Mouse (Mus musculus): ENCODE measurements around the gene Tbxas1.

The Tbxas1 gene

DNA sequence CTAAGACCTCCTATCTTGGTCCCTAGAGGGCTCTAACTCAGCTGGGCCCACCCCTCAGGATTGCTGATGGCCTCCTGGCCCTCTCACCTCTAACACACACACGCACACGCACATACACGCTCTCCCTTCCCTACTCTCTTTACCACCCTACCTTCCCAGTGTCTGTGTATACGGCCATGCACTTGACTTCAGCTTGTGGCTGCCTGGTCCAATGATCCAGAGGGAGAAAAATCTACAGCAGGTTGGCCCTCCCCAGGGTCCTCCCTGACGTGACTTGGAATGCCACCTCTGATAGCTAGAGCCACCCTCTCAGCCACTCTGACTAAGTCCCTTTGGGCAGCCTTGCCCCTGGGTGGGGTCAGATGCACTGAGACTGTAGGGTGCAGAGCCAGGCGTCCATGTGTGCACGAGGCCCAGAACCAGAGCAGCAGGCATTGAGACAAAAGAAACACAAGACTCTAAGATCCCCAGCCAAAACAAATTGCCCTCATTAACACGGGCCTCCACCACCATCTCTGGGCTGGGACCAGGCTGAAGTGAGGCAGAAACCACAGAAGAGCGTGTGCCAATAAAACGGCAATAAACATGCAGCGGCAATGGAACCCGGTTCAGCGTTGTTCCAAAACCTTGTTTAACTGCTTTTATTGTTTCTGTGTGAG lies 179.1 kb downstream of the Tbxas1 start:
- no peak for DNase-seq (ENCODE audit: low spot score)

DNA sequence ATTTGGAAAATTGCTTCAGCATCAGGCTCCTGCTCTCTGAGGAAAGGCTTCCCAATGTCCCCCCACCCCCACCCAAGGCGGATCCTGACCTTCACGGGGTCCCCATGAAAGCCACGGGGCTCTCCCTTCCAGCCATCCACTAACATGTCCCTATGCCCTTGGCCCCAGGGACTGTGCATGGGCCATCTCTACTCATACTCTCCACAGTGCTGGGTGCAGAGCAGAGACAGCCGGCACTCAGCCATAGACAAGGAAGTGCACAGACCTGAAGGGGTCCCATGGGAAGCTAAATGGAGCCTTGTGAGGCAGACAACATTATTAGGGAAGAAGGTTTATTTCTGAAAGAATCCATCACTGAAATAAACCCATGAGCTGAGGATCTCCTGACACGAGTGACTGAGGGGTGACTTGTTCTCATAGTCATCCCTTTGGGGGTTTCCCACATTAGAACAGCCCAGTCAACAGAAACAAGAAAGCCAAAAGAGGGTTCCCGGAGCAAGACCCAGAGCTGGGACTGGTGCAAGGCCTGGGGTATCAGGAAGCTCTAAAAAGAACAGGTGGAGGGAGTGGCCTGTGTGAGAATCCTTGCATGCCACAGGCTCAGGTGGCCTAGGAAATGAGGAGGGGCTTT lies 179.8 kb downstream of the Tbxas1 start:
- DNase-seq (ENCODE audit: low spot score) = no peak

DNA sequence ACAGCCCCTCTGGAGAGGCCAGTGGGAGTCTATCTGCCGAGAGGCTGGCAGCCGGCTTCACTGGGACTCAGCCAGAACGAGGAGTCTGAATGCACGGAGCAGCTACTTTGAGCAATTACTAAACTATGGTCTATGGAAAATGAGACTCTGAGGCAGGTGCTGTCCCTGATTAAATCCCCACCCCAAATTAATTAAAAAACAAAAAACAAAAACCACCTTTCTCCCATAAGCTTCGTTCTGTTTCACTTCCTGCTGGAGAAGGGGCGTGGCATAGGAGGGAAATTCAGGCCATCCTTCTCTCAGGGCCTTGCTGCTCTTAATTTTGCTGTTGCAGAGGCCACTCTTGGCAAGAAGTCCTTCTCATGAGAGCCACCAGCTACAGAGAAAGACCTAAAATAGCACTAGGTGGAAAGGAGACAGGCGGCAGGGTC lies 180.6 kb downstream of the Tbxas1 start:
- DNase-seq (ENCODE audit: low spot score) = no peak

DNA sequence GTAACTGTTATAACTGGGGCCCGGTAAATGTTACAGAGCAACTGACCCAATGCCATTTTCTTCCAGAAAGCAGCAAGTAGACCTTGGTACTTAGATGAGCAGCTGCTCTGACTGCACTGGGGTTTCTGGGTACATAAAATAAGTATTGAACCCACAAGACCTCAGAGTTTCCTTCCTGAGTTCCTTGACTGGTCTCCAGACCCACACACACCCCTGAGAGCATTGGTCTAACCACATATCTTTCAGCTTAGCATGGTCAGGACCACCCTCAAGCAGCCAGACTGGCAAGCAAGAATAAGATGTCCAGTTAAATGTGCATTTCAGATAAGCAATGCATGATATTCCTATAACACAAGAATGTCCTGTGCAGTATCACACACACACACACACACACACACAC lies 182.0 kb downstream of the Tbxas1 start:
- no peak for DNase-seq (ENCODE audit: low spot score)

DNA sequence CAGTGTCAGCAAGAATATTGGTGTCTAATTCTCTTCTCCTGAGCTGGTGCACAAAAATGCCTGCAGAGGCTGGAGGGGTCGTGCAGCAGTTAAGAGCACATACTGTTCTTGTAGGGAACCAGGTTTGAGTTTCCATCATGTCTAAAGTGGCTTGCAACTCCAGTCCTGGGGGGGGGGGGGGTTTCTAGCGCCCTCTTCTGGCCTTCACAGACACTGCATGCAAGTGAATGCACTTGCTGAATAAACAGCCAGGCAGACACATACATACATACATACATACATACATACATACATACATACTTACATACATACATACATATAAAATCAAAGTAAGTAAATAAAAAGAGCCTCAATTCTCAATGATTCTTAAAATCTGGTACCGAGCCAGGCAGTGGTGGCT lies 183.2 kb downstream of the Tbxas1 start:
- no peak for DNase-seq (ENCODE audit: low spot score)

DNA sequence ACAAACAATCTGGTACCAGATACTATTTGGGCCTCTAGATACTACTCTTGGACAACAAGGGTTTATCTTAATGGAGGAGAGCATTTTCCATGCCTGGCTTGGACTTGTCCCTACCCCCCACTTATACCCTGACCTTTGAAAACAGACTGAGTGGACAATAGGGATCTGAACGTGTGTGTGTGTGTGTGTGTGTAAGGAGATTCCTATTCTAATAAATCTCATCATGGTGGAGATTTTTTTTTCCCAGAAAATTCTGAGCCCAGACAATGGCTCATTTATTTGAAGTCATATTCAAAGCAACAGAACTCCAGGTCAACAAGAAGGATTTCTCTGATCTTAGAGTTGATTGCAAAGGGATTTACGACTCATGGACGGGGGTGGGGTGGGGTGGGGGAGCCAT lies 183.7 kb downstream of the Tbxas1 start:
- DNase-seq (ENCODE audit: low spot score) = no peak

DNA sequence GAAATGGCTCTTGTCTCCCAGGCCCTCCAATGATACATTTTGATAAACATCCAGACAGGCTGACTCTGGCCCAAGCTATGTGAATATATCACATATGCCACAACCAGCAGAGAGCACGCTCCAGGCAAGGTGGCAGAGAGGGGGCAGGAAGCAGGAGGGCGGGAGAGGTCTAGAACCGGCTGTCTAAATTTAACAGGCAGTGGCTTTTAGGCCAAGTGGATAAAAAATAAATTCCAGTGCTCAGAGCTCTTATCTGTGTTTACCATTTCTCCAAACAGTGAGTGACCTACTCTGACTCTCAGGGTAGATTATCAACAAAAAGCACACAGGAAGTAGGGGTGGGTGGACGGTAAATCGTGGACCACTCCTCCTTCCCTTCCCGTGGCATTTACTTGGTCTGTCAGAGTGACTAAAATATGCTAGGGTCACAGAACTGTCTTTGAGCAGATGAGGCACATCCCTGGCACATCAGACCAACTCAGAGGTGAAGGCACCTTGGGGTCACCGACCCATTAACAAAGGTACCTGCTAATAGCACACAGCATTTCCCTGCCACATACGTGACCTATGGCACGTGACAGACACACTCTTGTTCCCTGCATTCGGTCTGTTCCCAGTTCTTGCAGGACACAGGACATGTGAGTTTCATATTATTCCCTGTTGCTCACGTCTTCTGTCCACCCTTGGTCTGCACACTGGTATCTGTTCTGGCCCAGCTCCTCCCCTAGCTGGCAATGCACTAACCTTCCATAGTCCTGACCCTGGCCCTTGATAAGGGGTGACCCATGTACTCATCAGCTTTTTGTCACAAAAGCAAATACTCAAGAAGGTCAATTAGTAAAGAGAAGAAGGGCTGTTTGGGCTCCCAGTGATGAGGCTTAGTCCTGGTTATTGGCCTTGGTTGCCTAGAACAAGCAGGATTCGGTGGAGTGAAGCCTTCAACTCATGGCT lies 184.6 kb downstream of the Tbxas1 start:
- DNase-seq (ENCODE audit: low spot score) = no peak

DNA sequence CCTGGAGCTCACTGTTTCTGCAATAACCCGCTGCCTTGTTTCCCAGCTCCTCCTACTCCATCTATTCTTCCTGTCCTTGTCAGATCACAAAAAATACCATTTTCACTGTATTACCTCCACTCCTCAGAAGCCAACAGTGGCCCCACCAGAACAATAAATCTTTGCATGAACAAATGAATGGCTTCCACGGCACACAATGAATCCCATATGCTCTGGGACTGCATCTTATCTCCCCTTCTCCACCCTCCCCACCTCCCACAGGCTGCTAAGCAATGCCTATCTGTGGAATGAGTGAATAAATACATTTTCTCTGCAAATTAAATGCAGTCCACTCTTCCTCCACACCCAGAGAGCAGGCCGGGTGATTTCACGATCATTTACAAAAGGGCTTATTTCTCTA lies 186.0 kb downstream of the Tbxas1 start:
- no peak for DNase-seq (ENCODE audit: low spot score)

DNA sequence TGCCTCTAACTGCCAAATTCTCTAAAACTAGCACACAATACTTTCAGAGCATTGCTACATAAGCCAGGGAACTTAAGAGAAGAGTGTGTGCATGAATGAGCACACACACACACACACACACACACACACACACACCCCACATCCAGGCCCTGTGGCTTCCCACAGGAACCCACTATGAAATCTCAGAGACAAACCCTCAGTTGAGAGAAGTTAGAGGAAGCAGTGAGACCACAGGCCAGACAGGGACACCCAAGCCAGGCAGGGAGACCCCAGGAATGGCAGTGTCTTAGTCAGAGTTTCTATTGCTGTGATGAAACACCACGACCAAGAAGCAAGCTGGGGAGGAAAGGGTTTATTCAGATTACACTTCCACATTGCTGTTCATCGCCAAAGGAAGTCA lies 188.3 kb downstream of the Tbxas1 start:
- no peak for DNase-seq (ENCODE audit: low spot score)

DNA sequence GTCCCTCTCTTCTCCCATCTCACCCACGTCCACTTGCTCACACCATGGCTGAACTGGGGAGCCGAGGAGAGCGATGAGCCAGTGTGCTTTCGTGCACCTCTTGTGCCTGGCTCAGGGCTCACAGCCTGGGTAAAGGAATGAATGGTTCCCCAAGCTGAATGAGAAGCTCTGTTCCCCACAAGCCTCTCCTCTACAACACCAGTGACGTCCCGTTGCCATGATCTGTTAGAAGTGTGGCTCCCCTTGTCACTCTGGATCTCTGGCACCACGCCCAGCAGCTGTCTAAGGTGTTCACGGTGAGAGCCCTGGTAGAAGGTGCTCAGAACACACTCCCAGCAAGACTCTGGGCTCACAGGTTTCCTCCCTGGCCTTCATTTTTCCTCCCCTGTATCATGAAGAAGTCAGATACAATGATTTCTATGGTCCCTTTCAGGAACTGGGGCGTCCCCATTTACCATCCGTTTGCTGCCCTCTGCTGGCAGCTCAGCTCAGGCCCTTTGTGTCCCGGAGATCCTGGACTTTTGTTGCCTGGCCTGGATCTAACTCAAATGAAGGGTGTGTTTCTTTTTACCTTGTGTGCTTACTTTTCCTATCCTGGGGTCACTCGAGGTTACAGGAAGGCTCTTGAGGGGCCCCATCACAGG lies 191.9 kb downstream of the Tbxas1 start:
- DNase-seq (ENCODE audit: low spot score) = peak; percentile 43

DNA sequence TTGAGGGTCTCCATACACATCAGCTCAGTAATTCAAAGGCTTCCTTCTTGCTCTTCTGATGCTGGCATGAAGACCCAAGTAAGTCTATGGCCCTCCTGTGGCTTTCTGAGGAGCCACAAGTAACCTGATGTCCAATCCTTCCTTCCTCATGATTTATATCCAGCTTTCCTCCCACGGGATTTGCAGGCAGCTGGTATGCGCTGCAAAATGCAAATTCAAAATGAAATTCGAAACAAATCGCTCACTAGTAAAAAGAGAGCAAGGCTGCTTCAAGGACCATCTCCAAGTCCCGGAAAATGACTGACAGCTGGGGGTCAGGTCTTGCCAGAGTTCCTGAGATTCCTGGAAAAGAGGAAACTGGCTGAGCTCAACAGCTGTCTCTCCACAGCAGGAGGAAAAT lies 197.5 kb downstream of the Tbxas1 start:
- DNase-seq (ENCODE audit: low spot score) = no peak

DNA sequence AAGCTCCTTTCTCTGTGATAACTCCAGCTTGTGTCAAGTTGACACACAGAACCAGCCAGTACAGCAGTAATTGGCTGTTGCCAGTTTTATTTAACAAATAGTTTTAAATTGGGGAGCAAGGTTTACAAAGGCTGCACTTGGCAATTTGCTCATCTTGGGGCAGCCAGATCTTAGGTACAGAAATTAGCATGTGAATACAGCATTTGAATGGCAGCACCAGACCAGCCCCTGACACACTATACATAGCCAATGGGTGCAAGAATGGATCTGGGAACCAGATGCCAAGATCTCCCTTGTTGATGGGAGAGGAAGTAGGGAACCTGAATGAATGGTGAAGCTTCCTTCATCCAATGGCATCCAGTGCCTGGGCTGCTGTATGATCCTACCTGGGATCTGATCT lies 199.0 kb downstream of the Tbxas1 start:
- no peak for DNase-seq (ENCODE audit: low spot score)

DNA sequence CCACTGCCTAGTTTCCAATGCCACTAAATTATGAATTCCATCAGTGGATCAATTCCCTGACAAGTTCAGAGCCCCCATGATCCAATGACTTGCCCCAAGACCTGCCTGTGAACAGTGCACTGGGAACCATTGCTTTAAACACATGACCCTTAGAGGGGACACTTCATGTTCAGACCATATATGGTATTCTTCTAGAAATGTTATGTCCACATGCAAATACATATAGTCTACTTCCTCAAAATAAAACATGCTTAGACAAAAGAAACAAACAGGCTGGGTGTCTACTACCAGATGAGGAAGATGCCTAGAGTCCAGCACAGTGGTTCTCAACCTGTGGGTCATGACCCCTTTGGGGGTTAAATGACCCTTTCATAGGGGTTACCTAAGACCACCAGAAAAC lies 201.3 kb downstream of the Tbxas1 start:
- DNase-seq (ENCODE audit: low spot score) = no peak

DNA sequence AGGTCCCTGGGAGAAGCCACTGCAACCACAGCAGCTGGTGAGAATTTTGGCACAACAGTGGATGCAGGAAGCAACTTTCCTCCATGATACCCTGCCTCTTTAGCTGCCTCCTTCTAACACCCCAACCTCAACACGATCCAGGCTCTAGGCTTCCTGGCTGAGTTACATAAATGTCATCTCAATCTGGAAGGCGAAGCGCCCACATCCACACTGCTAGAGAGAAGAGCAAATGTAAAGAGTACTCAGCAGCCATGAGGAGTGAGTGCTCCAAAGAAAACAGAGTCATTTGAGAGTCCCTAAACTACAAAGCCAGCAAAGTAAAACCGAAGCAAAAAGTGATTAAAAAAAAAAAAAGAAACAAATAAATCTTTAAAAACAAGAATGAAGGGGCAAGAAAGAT lies 229.4 kb downstream of the Tbxas1 start:
- DNase-seq (ENCODE audit: low spot score) = no peak

DNA sequence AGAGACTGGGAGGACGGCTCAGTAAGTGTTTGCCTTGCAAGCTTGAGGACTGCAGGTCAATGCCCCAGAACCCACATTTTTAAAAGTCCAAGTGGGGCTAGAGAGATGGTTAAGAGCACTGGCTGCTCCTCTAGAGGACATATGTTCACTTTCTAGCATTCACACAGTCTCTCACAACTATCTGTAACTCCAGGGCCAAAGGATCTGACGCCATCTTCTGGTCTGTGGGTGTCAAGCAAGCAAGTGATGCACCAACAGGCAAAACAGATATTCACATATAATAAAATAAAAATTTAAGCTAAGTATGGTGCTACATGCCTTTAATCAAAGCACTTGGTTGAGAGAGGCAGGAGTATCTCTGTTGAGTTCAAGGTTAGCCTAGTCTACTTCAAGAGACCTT lies 231.6 kb downstream of the Tbxas1 start:
- no peak for DNase-seq (ENCODE audit: low spot score)

DNA sequence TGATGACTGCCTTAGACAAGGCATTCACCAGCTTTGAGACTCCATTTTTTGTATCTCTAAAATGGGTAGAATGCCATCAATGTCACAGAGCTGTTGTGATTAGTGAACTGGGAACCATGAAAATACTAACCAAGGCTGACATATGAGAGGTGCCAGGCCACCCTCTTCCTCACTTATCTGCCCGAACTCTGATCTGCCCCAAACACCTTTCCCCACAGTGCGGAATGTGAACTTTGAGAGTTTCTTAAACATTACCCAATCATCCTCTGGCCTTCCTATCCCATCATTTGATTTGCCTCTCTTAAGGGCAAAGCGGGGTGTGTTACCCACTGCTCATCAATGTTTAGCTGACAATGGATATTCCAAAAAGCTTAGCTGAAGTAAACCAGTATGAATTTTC lies 237.5 kb downstream of the Tbxas1 start:
- no peak for DNase-seq (ENCODE audit: low spot score)

DNA sequence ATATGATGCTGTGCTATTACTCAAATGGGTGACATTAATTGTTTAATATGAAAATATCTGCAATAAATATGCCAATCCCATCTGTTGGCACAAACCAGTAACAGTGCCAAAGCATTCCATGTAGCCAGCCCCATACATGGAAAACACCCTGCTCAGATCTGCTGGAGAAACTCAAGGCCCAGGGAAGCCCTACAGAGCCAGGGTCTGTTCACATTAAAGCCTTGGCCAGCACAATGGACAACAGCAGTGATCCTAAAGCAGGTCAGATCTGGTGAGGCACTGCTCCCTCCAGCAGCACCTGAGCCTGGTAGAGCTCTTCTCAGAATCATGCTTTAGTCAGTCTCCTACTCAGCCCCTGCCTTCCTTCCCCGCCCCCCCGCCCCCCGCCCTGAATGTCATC lies 237.9 kb downstream of the Tbxas1 start:
- DNase-seq (ENCODE audit: low spot score) = no peak

DNA sequence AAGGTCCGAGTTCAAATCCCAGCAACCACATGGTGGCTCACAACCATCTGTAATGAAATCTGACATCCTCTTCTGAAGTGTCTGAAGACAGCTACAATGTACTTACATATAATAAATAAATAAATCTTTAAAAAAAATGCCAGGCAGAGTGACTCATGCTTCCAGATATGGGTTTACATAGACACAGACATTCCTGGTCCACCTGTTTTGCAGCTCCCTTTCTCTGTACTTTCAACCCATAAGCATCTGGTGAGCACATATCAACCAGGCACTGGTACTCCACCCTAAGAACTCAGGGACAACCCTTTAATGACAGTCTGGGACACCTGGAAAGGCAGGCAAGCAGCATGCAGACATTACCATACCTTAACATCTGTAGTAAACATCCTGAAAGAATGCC lies 240.2 kb downstream of the Tbxas1 start:
- no peak for DNase-seq (ENCODE audit: low spot score)

DNA sequence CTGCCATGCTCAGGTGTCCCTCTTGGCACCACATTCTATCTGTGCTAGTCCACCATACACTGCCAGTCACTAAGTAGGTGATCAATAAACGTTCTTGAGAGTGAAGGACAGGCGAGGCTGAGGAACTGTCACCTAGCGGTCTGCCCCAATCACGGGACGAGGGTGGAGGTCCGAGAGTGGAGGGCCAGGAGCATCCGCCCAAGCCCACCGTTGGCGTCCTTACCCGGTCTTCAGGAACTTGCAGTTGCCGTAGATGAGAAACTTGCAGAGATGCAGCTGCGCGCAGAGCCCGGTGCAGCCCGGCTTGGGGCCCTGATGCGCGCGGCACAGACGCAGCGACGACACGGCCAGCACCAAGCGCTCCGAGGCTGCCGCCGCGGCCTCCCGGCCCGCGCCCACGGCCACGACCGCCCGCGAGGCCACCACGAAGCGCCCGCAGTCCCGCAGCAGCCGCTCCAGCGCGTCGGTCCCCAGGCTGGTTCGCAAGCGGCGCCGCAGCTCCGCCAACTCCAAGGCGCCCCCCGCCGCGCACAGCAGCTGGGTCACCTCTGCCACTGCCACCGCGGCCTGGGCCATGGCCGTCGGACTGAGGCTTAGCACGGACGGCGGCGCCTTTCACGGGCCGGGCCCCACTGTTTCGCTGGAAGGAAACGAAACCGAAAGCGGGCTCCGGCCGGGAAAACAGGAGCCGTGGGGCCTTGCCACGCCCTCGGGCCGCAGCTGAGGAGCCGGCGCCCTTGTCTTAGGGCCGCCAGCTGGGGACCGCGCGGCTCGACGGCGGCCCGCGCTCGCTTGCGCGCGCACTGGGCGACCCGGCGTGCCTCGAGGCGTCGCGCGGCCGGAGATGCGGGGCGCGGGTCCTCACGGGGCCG lies 242.6 kb downstream of the Tbxas1 start, which contains the start of gene Parp12:
Gene Parp12, minus strand, starts transcription at position 766 of the 872 bp plus-strand sequence.
- peak; percentile 35 for DNase-seq (ENCODE audit: low spot score)

DNA sequence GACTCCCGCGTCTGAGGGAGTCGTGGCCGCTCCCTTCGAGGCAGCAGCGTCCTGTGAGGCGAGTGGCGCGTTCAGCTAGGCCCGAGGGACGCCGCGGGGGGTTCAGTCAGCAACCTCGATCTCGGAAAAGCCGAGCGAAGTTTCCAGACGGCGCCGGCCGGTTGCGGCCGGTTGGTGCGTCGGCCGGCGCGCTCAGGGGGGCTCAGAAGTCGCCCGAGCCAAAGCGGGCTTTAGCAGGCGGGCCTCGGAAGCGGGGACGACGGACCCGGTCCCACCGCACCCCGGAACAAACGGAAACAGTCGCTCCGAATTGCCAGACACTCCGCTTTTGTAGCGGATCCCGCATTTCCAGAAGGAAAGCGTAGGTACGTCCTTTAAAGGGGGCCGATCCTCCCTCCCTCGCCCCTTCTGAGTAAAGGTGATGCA lies 243.3 kb downstream of the Tbxas1 start:
- no peak for DNase-seq (ENCODE audit: low spot score)

DNA sequence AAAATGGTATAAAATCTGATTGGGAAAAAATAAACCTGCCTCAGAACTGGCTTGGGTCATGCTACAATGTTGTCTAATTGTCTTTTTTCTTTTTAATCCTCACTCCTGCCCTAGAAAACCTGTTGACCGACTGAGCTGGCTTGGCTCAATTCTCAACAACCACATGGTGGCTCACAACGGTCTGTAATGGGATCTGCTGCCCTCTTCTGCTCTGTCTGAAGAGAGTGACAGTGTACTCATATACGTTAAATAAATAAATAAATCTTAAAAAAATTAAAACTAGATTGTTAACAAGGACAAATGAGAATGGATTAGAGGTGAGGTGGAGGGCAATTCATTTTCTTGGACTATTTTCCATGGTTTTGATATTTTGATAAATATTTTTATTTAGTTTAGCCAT lies 245.5 kb downstream of the Tbxas1 start:
- DNase-seq (ENCODE audit: low spot score) = no peak

Data from urinary bladder, postnatal 10 days (tissue).